8 mouse cellular contexts compared by ENCODE assay signal in the genomic region with DNA sequence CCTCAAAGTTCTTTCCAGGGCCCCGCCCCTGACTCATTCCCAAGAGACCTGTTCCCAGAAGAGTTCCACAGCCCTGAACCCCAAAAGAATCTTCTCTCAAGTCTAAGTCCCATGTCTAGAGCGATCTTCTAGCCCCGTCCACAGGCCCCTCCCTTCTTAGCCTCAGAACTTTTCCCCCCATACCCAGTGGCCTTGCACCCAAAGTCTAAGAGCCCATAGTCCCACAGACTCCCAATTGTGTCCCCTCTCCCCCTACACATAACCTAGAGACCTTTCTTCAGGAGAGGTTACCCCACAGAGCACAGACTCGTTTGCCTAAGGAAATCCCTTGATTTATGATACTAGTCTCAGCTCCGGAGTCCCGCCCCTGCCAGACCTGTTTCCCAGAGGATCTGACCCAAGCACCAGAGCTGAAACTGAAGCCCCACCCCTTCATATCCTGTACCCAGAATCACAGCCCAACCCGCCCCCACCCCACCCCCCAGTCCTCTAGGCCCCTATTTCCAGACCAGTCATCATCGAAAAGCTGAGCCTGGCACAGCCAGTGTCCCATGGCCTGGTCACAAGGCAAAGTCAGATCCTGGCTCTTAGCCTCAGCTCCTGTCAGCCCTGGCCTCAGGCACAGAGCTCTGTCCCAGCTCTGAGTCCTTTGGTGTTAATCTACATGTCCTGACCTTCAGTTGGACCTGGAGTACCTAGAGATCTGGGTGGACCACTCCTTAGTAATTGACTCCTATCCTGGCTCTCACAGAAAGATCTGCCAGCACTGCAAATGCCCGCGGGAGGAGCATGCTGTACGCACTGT. TPM values are rescaled to one million over a fixed set of nuclear protein-coding genes. Genes with fewer than 3 reads are reported as not detected.
A peak's percentile ranks its signal among the peaks of the same experiment; 100 is the strongest.
DNase-seq lines count a peak whose midpoint lies in the region; ATAC-seq lines count a peak whose summit lies in the region.

No protein-coding gene starts in this region.

- H3K4me3 ChIP-seq in hindbrain, embryonic 10.5 days: peak overlapping the region; percentile 51; the same call in 1 of the 2 replicates
- H3K4me3 ChIP-seq in hindbrain, embryonic 14.5 days (replicated peaks; ENCODE audit: low read length): no peak overlapping the region
- H3K4me3 ChIP-seq in embryonic facial prominence, embryonic 14.5 days (ENCODE audit: low read depth, low read length): peak overlapping the region; percentile 48; the same call in 1 of the 2 replicates
- H3K4me3 ChIP-seq in intestine, embryonic 15.5 days (replicated peaks): peak overlapping the region; percentile 52; the same call in 1 of the 2 replicates
- no peak overlapping the region for H3K4me3 ChIP-seq in liver, embryonic 15.5 days (replicated peaks)

- H3K4me1 ChIP-seq in hindbrain, embryonic 10.5 days (replicated peaks): peaks cover 22% of the 10 kb centered on the region
- H3K4me1 ChIP-seq in hindbrain, embryonic 14.5 days (replicated peaks; ENCODE audit: control insufficient read depth, insufficient read depth, low read length): no peaks in the 10 kb centered on the region
- H3K4me1 ChIP-seq in embryonic facial prominence, embryonic 14.5 days (ENCODE audit: control insufficient read depth, insufficient read depth, low read length): 0 out of 2 replicates have a peak, but pooled peaks cover 3% of the 10 kb centered on the region
- no peaks in the 10 kb centered on the region for H3K4me1 ChIP-seq in intestine, embryonic 15.5 days (replicated peaks)
- H3K4me1 ChIP-seq in liver, embryonic 15.5 days (replicated peaks): no peaks in the 10 kb centered on the region; the same call in 1 of the 2 replicates

- no peaks in the 10 kb centered on the region for H3K27me3 ChIP-seq in hindbrain, embryonic 10.5 days (ENCODE audit: insufficient read depth, poor library complexity, severe bottlenecking)
- H3K27me3 ChIP-seq in hindbrain, embryonic 14.5 days (ENCODE audit: control insufficient read depth, insufficient read depth, low read length): no peaks in the 10 kb centered on the region
- H3K27me3 ChIP-seq in embryonic facial prominence, embryonic 14.5 days (replicated peaks; ENCODE audit: control insufficient read depth, insufficient read depth, low read length): no peaks in the 10 kb centered on the region
- H3K27me3 ChIP-seq in intestine, embryonic 15.5 days (replicated peaks): no peaks in the 10 kb centered on the region
- H3K27me3 ChIP-seq in liver, embryonic 15.5 days: no peaks in the 10 kb centered on the region

- 50% methylated on average over 11 of the region's 11 CpGs for WGBS in hindbrain, embryonic 10.5 days
- 58% methylated on average over 10 of the region's 11 CpGs for WGBS in hindbrain, embryonic 14.5 days
- 53% methylated on average over 10 of the region's 11 CpGs for WGBS in embryonic facial prominence, embryonic 14.5 days
- 37% methylated on average over 11 of the region's 11 CpGs for WGBS in intestine, embryonic 15.5 days
- WGBS in liver, embryonic 15.5 days (ENCODE audit: insufficient replicate concordance): 53% methylated on average over 11 of the region's 11 CpGs

- H3K9me3 ChIP-seq in hindbrain, embryonic 10.5 days: peaks cover 3% of the 10 kb centered on the region; the same call in 1 of the 2 replicates
- H3K9me3 ChIP-seq in hindbrain, embryonic 14.5 days (ENCODE audit: control insufficient read depth, low read length): no peaks in the 10 kb centered on the region
- no peaks in the 10 kb centered on the region for H3K9me3 ChIP-seq in embryonic facial prominence, embryonic 14.5 days (ENCODE audit: control insufficient read depth, low read length)
- no peaks in the 10 kb centered on the region for H3K9me3 ChIP-seq in intestine, embryonic 15.5 days
- H3K9me3 ChIP-seq in liver, embryonic 15.5 days (replicated peaks): no peaks in the 10 kb centered on the region

- peak overlapping the region; percentile 83 for H3K27ac ChIP-seq in hindbrain, embryonic 10.5 days
- H3K27ac ChIP-seq in hindbrain, embryonic 14.5 days: no peak overlapping the region
- no peak overlapping the region; the same call in 1 of the 2 replicates for H3K27ac ChIP-seq in embryonic facial prominence, embryonic 14.5 days (replicated peaks; ENCODE audit: low read depth, low read length)
- H3K27ac ChIP-seq in intestine, embryonic 15.5 days: peak overlapping the region; percentile 66
- H3K27ac ChIP-seq in liver, embryonic 15.5 days (replicated peaks): no peak overlapping the region

- no peak overlapping the region for H3K4me2 ChIP-seq in hindbrain, embryonic 14.5 days (replicated peaks)
- peak overlapping the region; percentile 51 for H3K4me2 ChIP-seq in embryonic facial prominence, embryonic 14.5 days (ENCODE audit: low read depth, low read length)
- H3K4me2 ChIP-seq in intestine, embryonic 15.5 days (replicated peaks): peak overlapping the region; percentile 59
- H3K4me2 ChIP-seq in liver, embryonic 15.5 days: peak overlapping the region; percentile 61

- no peak for DNase-seq in hindbrain, embryonic 10.5 days (ENCODE audit: low spot score)
- no peak for DNase-seq in hindbrain, embryonic 14.5 days (ENCODE audit: low spot score)
- no peak for DNase-seq in embryonic facial prominence, embryonic 14.5 days (ENCODE audit: low spot score)
- DNase-seq in cerebellum, postnatal 10 days: no peak
- DNase-seq in urinary bladder, postnatal 4 days (ENCODE audit: low spot score in 2 of 2): no peak
- DNase-seq in layer of hippocampus, adult 11-12 months (ENCODE audit: low spot score): no peak

- no peak overlapping the region for H3K9ac ChIP-seq in hindbrain, embryonic 14.5 days
- no peak overlapping the region for H3K9ac ChIP-seq in embryonic facial prominence, embryonic 14.5 days (ENCODE audit: low read depth, low read length)
- no peak overlapping the region; the same call in 1 of the 2 replicates for H3K9ac ChIP-seq in intestine, embryonic 15.5 days
- H3K9ac ChIP-seq in liver, embryonic 15.5 days: no peak overlapping the region

- no peak for ATAC-seq in hindbrain, embryonic 14.5 days (ENCODE audit: low FRiP score)
- ATAC-seq in embryonic facial prominence, embryonic 14.5 days (ENCODE audit: low read depth): no peak
- peak; percentile 68 for ATAC-seq in intestine, embryonic 15.5 days
- ATAC-seq in liver, embryonic 15.5 days (ENCODE audit: insufficient read depth): no peak

- no peaks in the 10 kb centered on the region for H3K36me3 ChIP-seq in hindbrain, embryonic 10.5 days
- no peaks in the 10 kb centered on the region for H3K36me3 ChIP-seq in hindbrain, embryonic 14.5 days (replicated peaks; ENCODE audit: control insufficient read depth, insufficient read depth)
- H3K36me3 ChIP-seq in embryonic facial prominence, embryonic 14.5 days (ENCODE audit: control insufficient read depth, insufficient read depth, low read length): no peaks in the 10 kb centered on the region
- no peaks in the 10 kb centered on the region for H3K36me3 ChIP-seq in intestine, embryonic 15.5 days
- H3K36me3 ChIP-seq in liver, embryonic 15.5 days (replicated peaks): no peaks in the 10 kb centered on the region

RNA-seq across cellular contexts. Expression of a gene that starts 1.9 kb away (rescaled TPM):
- 4.4 and 4.5 TPM in 2 replicates for polyA plus RNA-seq in hindbrain, embryonic 10.5 days (2016; fragmentation: Nextera tagmentation; extraction: Ambion mirVana)
- 1.2 and 1.5 TPM in 2 replicates for polyA plus RNA-seq in hindbrain, embryonic 14.5 days (2014; fragmentation: Nextera tagmentation; extraction: Ambion mirVana)
- 7.5 and 8.3 TPM in 2 replicates for polyA plus RNA-seq in embryonic facial prominence, embryonic 14.5 days (2014; fragmentation: Nextera tagmentation; extraction: Ambion mirVana)
- polyA plus RNA-seq in intestine, embryonic 15.5 days (2015; fragmentation: Nextera tagmentation; extraction: Ambion mirVana): 6.6 and 6.8 TPM in 2 replicates
- 1.1 and 1.5 TPM in 2 replicates for polyA plus RNA-seq in liver, embryonic 15.5 days (2015; fragmentation: Nextera tagmentation; extraction: Ambion mirVana)

RNA-seq across cellular contexts. Expression of a gene that starts 12.2 kb away (rescaled TPM):
- 40.9 and 52.0 TPM in 2 replicates for polyA plus RNA-seq in hindbrain, embryonic 10.5 days (2016; fragmentation: Nextera tagmentation; extraction: Ambion mirVana)
- 21.2 and 23.5 TPM in 2 replicates for polyA plus RNA-seq in hindbrain, embryonic 14.5 days (2014; fragmentation: Nextera tagmentation; extraction: Ambion mirVana)
- polyA plus RNA-seq in embryonic facial prominence, embryonic 14.5 days (2014; fragmentation: Nextera tagmentation; extraction: Ambion mirVana): 199 and 201 TPM in 2 replicates
- polyA plus RNA-seq in intestine, embryonic 15.5 days (2015; fragmentation: Nextera tagmentation; extraction: Ambion mirVana): 198 and 212 TPM in 2 replicates
- 27.5 and 28.8 TPM in 2 replicates for polyA plus RNA-seq in liver, embryonic 15.5 days (2015; fragmentation: Nextera tagmentation; extraction: Ambion mirVana)

RNA-seq across cellular contexts. Expression of a gene that starts 20.7 kb away (rescaled TPM):
- 18.5 and 26.5 TPM in 2 replicates for polyA plus RNA-seq in hindbrain, embryonic 10.5 days (2016; fragmentation: Nextera tagmentation; extraction: Ambion mirVana)
- 106 and 109 TPM in 2 replicates for polyA plus RNA-seq in hindbrain, embryonic 14.5 days (2014; fragmentation: Nextera tagmentation; extraction: Ambion mirVana)
- 4.6 and 4.7 TPM in 2 replicates for polyA plus RNA-seq in embryonic facial prominence, embryonic 14.5 days (2014; fragmentation: Nextera tagmentation; extraction: Ambion mirVana)
- 6.3 and 6.5 TPM in 2 replicates for polyA plus RNA-seq in intestine, embryonic 15.5 days (2015; fragmentation: Nextera tagmentation; extraction: Ambion mirVana)
- polyA plus RNA-seq in liver, embryonic 15.5 days (2015; fragmentation: Nextera tagmentation; extraction: Ambion mirVana): 0.33 and 0.36 TPM in 2 replicates

RNA-seq across cellular contexts. Expression of a gene that starts 22.1 kb away (rescaled TPM):
- not detected in 2 replicates for polyA plus RNA-seq in hindbrain, embryonic 10.5 days (2016; fragmentation: Nextera tagmentation; extraction: Ambion mirVana)
- polyA plus RNA-seq in hindbrain, embryonic 14.5 days (2014; fragmentation: Nextera tagmentation; extraction: Ambion mirVana): not detected in 2 replicates
- polyA plus RNA-seq in embryonic facial prominence, embryonic 14.5 days (2014; fragmentation: Nextera tagmentation; extraction: Ambion mirVana): 0.50 and 0.59 TPM in 2 replicates
- polyA plus RNA-seq in intestine, embryonic 15.5 days (2015; fragmentation: Nextera tagmentation; extraction: Ambion mirVana): 0.57 and 0.71 TPM in 2 replicates
- 0.09 and 0.12 TPM in 2 replicates for polyA plus RNA-seq in liver, embryonic 15.5 days (2015; fragmentation: Nextera tagmentation; extraction: Ambion mirVana)

RNA-seq across cellular contexts. Expression of a gene that starts 37.9 kb away (rescaled TPM):
- 36.0 and 42.8 TPM in 2 replicates for polyA plus RNA-seq in hindbrain, embryonic 10.5 days (2016; fragmentation: Nextera tagmentation; extraction: Ambion mirVana)
- polyA plus RNA-seq in hindbrain, embryonic 14.5 days (2014; fragmentation: Nextera tagmentation; extraction: Ambion mirVana): 46.1 and 52.1 TPM in 2 replicates
- polyA plus RNA-seq in embryonic facial prominence, embryonic 14.5 days (2014; fragmentation: Nextera tagmentation; extraction: Ambion mirVana): 40.0 and 42.1 TPM in 2 replicates
- 27.6 and 31.8 TPM in 2 replicates for polyA plus RNA-seq in intestine, embryonic 15.5 days (2015; fragmentation: Nextera tagmentation; extraction: Ambion mirVana)
- 13.3 and 14.1 TPM in 2 replicates for polyA plus RNA-seq in liver, embryonic 15.5 days (2015; fragmentation: Nextera tagmentation; extraction: Ambion mirVana)

Comparison
In these comparisons a context has a peak if more than half of its experiments do, and no peak if none do; other contexts are left out.
1. H3K27ac ChIP-seq: peak in hindbrain, embryonic 10.5 days (single experiment) and intestine, embryonic 15.5 days (single experiment); none in hindbrain, embryonic 14.5 days (single experiment), embryonic facial prominence, embryonic 14.5 days (single experiment) and liver, embryonic 15.5 days (single experiment).
2. H3K4me3 ChIP-seq: peak in hindbrain, embryonic 10.5 days (single experiment), embryonic facial prominence, embryonic 14.5 days (single experiment) and intestine, embryonic 15.5 days (single experiment); none in hindbrain, embryonic 14.5 days (single experiment) and liver, embryonic 15.5 days (single experiment).